Mouse (Mus musculus): ENCODE measurements around the gene Pigm. TPM values are rescaled to one million over a fixed set of nuclear protein-coding genes. Genes with fewer than 3 reads are reported as not detected.

The Pigm gene
- total RNA-seq, 2 experiments from 2014 or later = 8.7 to 10.9 TPM

DNA sequence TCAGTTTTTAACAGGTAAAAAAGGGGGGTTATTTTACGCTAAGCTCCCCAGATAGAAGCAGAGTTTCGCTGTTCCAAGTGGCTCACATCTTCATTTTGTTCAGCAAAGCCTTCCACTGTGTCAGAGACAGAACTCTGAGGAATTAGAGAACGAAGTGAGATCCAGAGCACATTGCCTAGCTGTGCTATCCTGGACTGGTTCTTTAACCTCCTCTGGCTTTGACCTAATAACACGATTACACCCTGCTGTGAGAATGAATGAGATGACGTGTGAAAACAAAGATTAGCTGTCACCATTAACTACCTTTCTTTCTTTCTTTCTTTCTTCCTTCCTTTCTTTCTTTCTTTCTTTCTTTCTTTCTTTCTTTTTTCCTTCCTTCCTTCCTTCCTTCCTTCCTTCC, 33.1 kb downstream of the Pigm start:
- no peak for ATAC-seq (replicated peaks; ENCODE audit: low FRiP score, poor library complexity, severe bottlenecking)

DNA sequence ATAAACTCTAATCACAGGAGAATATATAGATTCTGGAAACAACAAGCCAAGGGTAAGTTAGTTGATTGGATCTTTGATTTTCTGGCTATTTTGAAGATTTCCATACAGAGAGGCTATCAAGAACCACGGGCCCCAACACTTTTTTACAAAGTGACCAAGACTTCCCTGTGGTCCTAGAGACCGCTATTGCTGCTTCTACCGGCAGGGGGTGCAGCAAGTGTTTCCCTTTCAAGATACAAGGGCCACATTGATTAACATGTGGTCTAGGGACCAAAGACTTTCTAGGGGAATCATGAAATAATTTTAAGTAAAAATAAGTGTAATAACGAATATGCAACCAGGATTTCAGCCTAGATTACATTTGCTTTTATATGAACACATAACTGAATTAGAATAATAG, 34.5 kb downstream of the Pigm start:
- no peak for ATAC-seq (replicated peaks; ENCODE audit: low FRiP score, poor library complexity, severe bottlenecking)

DNA sequence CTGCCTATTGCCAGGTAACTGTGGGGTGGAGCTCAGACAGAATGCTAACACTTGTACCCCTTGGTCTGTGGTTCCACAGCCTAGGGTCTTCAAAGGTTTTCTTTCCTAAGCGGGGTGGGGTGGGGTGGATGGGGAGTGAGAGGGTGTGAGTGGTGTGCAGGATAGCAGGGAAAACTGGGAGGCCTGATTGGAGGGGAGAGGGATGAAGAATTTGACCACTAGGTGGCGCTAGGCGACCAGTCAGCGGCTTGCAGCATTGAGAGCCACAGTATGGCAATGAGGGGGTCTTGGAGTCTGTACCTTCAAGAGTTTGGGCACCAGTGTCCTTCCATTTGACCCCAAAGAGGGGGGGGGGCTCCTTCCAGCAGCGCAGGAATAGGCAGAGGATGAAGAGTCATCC, 35.9 kb downstream of the Pigm start:
- peak; percentile 60; the same call in 1 of the 2 replicates for ATAC-seq (replicated peaks; ENCODE audit: low FRiP score, poor library complexity, severe bottlenecking)

GRCm38 (mm10) chr1:172413491-172414230, 37.3 kb downstream of the Pigm start:
- ATAC-seq (replicated peaks; ENCODE audit: low FRiP score, poor library complexity, severe bottlenecking) = no peak

DNA sequence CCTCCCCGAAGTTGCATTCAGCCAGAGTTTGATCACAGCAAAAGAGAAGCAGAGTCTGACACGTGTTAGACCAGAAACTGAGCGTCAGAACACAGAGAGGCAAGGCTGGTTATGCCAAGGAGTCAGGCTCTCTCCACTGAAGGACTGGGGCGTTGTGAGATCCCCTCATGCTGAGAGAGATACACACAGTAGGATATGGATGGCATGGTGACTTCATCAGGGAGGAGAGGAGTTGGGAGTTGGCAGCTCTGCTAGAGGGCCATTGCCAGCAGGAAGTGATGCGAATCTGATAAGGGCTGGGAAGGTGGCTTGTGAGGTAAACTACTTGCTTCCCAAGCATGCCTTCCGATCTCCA, 37.9 kb downstream of the Pigm start:
- no peak for ATAC-seq (replicated peaks; ENCODE audit: low FRiP score, poor library complexity, severe bottlenecking)

DNA sequence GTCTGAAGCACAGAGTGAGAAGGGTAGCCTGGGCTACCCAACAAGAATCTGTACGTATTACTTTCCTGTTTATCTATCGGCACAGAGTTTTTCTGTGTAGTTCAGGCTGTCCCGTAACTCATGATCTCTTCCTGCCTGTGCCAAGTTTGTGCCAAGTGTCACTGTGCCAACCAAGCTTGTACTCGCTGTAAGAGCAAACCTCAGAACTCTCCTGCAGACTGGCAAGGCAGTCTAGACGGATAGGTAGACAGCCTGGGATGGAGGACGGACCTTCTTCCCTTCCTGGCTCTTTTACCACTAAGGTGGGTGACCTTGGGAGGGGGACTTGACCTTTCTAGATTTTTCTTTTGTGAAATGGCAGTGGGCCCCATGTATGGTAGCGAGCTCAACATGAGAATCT, 38.7 kb downstream of the Pigm start:
- no peak for ATAC-seq (replicated peaks; ENCODE audit: low FRiP score, poor library complexity, severe bottlenecking)

GRCm38 (mm10) chr1:172418173-172418572, 41.8 kb downstream of the Pigm start:
- no peak for ATAC-seq (replicated peaks; ENCODE audit: low FRiP score, poor library complexity, severe bottlenecking)

DNA sequence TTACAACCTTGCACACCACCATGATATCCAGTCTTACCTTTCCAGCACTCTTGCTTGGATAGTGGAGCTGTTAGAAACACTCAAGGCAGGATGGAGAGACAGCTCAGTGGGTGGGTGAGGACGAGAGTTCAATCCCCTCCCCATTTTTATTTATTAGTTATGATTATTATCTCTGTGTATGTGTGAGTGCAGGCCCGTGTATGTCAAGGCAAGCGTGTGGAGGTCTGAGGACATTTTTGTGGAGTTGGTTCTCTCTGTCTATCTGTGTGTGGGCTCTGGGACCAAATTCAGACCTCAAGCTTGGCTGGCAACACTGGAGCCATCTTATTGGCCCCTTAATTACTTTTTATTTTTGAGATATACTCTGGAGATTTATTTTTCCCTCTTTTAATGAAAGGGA, 42.3 kb downstream of the Pigm start:
- ATAC-seq (replicated peaks; ENCODE audit: low FRiP score, poor library complexity, severe bottlenecking) = no peak

GRCm38 (mm10) chr1:172420181-172420580, 43.8 kb downstream of the Pigm start:
- no peak for ATAC-seq (replicated peaks; ENCODE audit: low FRiP score, poor library complexity, severe bottlenecking)

GRCm38 (mm10) chr1:172423393-172423792, 47.0 kb downstream of the Pigm start:
- ATAC-seq (replicated peaks; ENCODE audit: low FRiP score, poor library complexity, severe bottlenecking) = no peak

- no peak for ATAC-seq (replicated peaks; ENCODE audit: low FRiP score, poor library complexity, severe bottlenecking)
These were observed 50.1 kb downstream of the Pigm start for GRCm38 (mm10) chr1:172426419-172426818.

- no peak for ATAC-seq (replicated peaks; ENCODE audit: low FRiP score, poor library complexity, severe bottlenecking)
These were observed 51.5 kb downstream of the Pigm start for GRCm38 (mm10) chr1:172427841-172428240.

GRCm38 (mm10) chr1:172428614-172429013, 52.3 kb downstream of the Pigm start:
- ATAC-seq (replicated peaks; ENCODE audit: low FRiP score, poor library complexity, severe bottlenecking) = no peak

DNA sequence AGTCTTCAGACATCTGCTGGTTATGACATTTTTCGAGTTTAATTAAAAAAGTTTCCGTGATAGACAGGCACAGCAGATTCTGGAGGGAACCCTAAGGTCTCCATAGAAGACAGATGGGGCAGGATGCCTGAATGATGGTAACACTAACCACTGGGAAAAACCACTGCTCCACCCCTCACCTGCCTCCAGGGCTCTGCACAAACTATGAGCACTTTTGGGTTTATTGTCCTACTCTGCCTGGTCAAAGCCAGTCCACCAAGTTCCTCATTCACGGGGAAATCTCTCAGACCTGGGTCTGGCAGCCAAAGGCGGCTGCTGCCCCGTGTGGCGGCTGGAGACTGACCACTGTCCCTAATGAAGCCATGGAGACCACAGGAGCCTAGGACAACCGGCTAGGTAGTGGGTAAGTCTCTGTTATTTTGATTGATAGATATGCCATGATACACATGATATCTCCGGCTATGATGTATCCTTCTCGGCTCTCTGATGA, 54.4 kb downstream of the Pigm start:
- ATAC-seq (replicated peaks; ENCODE audit: low FRiP score, poor library complexity, severe bottlenecking) = no peak

- no peak for ATAC-seq (replicated peaks; ENCODE audit: low FRiP score, poor library complexity, severe bottlenecking)
These were observed 55.7 kb downstream of the Pigm start for GRCm38 (mm10) chr1:172431836-172432586.

DNA sequence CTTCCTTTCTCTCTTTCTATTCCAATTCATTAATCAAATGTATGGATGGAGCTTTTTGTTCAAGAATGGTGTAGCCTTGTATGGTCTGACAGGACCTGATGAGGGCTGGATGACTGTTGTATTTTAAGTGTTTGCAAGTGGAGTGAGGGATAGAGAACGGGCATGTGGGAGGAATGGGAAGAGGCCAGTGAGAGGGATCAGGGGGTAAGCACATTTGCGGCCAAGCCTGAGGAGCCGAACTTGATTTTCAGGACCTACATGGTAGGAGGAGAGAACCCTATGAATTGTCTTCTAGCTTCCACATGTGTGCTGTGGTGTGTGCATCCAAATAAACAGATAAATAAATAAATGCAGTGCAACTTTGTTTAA, 56.2 kb downstream of the Pigm start:
- ATAC-seq (replicated peaks; ENCODE audit: low FRiP score, poor library complexity, severe bottlenecking) = no peak

GRCm38 (mm10) chr1:172433012-172433850, 56.9 kb downstream of the Pigm start:
- no peak for ATAC-seq (replicated peaks; ENCODE audit: low FRiP score, poor library complexity, severe bottlenecking)

All from erythroid progenitor cell, adult 5-6 weeks (primary cell).